Mouse (Mus musculus): Measurements from ENCODE around the gene Parva.

GRCm38 (mm10) chr7:112600163-112600562, 172.9 kb downstream of the Parva start:
- TF ChIP-seq CTCF (conservative IDR thresholded peaks at IDR 0.05; ENCODE audit: low read length) (no peak), NANOG (IDR thresholded peaks at IDR 0.05; ENCODE audit: borderline replicate concordance, low read length) (no peak)
